Mouse (Mus musculus) midbrain, embryonic 12.5 days (tissue): ENCODE measurements at regions not wholly inside any gene's neighbourhood (a gene's known extent, or its start where the extent isn't known, plus 50 kb on each side); places are given as distances from the start of the nearest gene placed in this dataset.
A peak's percentile ranks its signal among the peaks of the same experiment; 100 is the strongest.

Source experiments
- ATAC-seq: fragments of 200-750 bp; cut with Nextera tagmentation; 2 replicates; pipeline ENCODE4 v1.8.0; 2017; ENCODE audit warnings: low read depth, moderate TSS enrichment, moderate library complexity; ENCODE audit not compliant: low FRiP score
- H3K27ac ChIP-seq: fragments of 300-500 bp; sonication (generic); replicated peaks from 2 replicates; pipeline ENCODE4 v1.5.1; 2016; ENCODE audit warnings: mild to moderate bottlenecking
- H3K27me3 ChIP-seq: fragments of 300-500 bp; sonication (generic); 2 replicates; pipeline ENCODE4 v1.6.1; 2016; ENCODE audit warnings: mild to moderate bottlenecking
- H3K36me3 ChIP-seq: fragments of 300-500 bp; sonication (generic); 2 replicates; pipeline ENCODE4 v1.6.1; 2016
- H3K4me1 ChIP-seq: fragments of 300-500 bp; sonication (generic); 2 replicates; pipeline ENCODE4 v1.6.1; 2016
- H3K4me2 ChIP-seq: fragments of 300-500 bp; sonication (generic); replicated peaks from 2 replicates; pipeline ENCODE4 v1.6.1; 2016; ENCODE audit warnings: mild to moderate bottlenecking, moderate library complexity
- H3K4me3 ChIP-seq: fragments of 300-500 bp; sonication (generic); 2 replicates; pipeline ENCODE4 v1.5.1; 2016; ENCODE audit warnings: mild to moderate bottlenecking
- H3K9ac ChIP-seq: fragments of 300-500 bp; sonication (generic); replicated peaks from 2 replicates; pipeline ENCODE4 v1.6.1; 2016; ENCODE audit warnings: mild to moderate bottlenecking, moderate library complexity
- H3K9me3 ChIP-seq: fragments of 300-500 bp; sonication (generic); 2 replicates; pipeline ENCODE4 v1.6.1; 2016; ENCODE audit warnings: mild to moderate bottlenecking
- WGBS: fragments of 180-500 bp; shearing (Covaris S2); methylation state at CpG from one replicate; pipeline ENCODE4 v1.1.7; 2016; 5-methylcytosine and 5-hydroxymethylcytosine counted together

DNA sequence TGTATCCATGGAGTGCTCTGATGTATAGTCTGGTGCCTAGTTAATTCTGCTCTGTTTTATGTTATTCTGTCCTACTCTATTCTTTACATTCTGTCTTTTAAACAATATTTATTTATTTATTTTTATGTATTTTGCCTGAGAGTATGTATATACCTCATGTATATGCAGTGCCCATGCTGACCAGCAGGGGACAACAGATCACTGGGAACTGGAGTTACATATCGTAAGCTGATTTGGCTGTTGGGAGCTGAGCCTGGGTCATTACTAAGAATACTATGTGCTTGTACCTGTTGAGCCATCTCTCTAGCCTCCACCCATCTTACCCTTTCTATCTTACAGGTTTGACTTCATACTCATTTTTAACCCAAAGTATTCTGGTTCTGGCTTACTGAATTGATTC is 251.8 kb downstream of the Sec16b start:
- Histone ChIP-seq H3K36me3 (no peaks in the 10 kb centered on the region), H3K4me1 (peaks cover 5% of the 10 kb centered on the region; the same call in 1 of the 2 replicates), H3K9me3 (no peaks in the 10 kb centered on the region), H3K4me3 (no peak overlapping the region), H3K27me3 (no peaks in the 10 kb centered on the region), H3K27ac (no peak overlapping the region), H3K4me2 (no peak overlapping the region), H3K9ac (no peak overlapping the region)
- 100% methylated on average over 1 of the region's 1 CpGs for whole genome bisulfite sequencing
- ATAC-seq, result no peak

DNA sequence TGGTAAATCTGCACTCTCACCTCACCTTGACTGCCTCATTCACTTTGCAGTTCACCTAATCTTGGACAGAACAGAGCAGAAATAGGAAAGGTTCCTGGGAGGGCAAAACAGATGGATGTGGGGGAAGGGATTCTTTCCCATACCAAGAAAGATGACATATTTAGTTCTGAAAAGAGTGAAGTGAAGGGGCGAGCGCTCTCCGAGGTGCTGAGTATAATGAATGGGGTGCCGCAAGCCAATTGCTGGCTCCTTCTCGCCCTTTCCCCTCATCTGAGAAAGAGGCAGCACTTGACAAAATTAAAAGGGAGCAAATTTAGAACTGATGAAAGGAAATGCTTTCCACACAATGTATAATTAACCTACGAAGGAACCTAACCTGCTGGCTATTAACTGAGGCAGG is 261.7 kb downstream of the Sec16b start:
- ATAC-seq, result no peak

DNA sequence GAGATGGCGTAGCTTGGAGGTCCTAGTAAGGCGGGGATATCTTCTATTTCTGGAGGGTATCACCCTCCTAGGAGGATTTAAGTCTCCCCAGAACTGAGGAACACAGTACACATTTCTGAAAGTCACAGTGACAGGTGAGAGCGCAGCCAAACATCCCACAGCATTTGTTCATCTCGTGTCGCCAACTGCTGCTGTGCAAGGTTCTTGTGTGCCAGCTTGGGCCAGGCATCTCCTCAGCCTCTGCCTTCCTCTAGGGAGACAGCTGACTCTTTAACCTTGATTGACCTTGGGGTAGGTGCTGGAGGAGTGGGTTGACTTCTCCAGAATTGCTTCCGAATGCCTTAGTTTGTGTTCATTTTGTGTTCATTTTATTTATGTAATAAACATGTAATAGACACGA is 291.2 kb downstream of the Sec16b start:
- Histone ChIP-seq H3K27me3 (no peaks in the 10 kb centered on the region), H3K9me3 (no peaks in the 10 kb centered on the region), H3K36me3 (no peaks in the 10 kb centered on the region), H3K4me3 (no peak overlapping the region), H3K4me2 (no peak overlapping the region), H3K9ac (no peak overlapping the region), H3K4me1 (peaks cover 3% of the 10 kb centered on the region; the same call in 1 of the 2 replicates), H3K27ac (no peak overlapping the region)
- no peak for ATAC-seq
- WGBS, result 94% methylated on average over 7 of the region's 7 CpGs

More for the DNA sequence above, 261.7 kb downstream of the Sec16b start:
- Histone ChIP-seq H3K4me2 (no peak overlapping the region), H3K27ac (no peak overlapping the region), H3K36me3 (no peaks in the 10 kb centered on the region), H3K9ac (no peak overlapping the region), H3K27me3 (no peaks in the 10 kb centered on the region), H3K9me3 (no peaks in the 10 kb centered on the region), H3K4me1 (no peaks in the 10 kb centered on the region), H3K4me3 (no peak overlapping the region)
- 47% methylated on average over 6 of the region's 6 CpGs for WGBS

DNA sequence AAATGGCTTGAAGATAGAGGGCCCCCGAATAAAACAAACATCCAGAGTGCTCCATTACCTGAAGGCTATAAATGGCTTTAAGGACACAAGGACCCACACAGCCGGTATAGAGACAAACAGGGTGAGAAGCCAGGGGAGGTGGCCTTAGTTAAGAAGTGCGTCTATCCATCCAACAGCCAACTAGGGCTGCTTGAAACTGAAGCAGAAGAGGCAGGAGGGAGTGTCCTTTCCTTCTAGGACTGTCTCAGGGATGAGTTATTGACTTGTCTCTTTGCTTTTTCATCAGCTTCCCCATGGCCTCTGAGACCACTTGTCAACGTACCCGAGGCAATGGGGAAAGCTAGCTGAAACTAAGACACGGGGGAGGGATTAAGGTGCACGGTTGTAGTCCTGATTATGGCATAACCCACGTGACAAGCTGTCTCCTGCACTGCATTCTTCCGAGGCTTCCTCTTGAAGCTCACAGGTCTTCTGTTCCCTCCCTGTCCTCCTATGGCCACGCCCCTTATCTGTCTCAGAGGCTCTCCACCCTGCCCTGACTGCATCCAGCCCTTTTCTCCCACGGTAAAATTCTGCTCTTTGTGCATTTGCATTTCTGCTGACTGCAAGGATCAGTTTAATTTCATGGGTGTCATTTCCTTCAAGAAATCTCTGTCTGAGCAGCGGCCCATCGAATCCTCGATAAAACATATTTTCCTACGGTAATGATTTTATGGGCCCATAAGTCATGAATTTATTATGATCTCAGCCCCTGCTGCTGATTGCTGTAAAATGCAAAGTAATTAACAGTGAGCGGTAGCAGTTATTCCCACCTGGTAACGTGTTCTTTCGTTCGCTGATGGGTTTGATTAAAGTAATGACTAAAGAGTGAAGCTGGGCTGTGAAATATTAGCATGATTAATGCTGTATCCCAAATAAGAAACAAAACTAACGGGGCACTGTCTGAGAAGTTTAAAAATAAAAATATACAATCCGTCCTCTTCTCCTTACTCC is 292.3 kb downstream of the Sec16b start:
- Histone ChIP-seq H3K4me1 (peaks cover 3% of the 10 kb centered on the region; the same call in 1 of the 2 replicates), H3K27me3 (no peaks in the 10 kb centered on the region), H3K4me3 (no peak overlapping the region), H3K9ac (no peak overlapping the region), H3K27ac (no peak overlapping the region), H3K36me3 (no peaks in the 10 kb centered on the region), H3K9me3 (no peaks in the 10 kb centered on the region), H3K4me2 (peak overlapping the region; percentile 26)
- peak; percentile 92 for ATAC-seq
- 58% methylated on average over 21 of the region's 21 CpGs for WGBS

DNA sequence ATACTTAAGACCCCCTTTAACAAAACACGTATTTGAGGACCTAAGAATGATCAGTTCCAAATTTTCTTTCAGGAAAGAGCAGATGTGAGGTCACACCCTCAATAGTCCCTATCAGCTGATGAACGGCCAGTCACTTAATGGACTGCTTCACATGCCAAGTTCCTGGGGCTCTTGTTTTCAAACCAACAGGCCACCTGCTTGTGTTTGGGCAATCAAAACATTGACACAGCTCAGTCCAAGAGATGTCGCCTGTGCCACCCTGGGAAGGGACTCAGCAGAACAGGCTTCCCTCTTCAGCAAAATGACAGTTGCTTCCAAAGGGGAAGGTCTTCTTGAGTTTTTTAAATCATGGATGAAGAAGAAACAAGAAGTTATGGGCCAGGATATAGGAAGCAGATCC is 294.6 kb downstream of the Sec16b start:
- Histone ChIP-seq H3K27me3 (no peaks in the 10 kb centered on the region), H3K9me3 (no peaks in the 10 kb centered on the region), H3K4me2 (no peak overlapping the region), H3K27ac (no peak overlapping the region), H3K36me3 (no peaks in the 10 kb centered on the region), H3K4me3 (no peak overlapping the region), H3K9ac (no peak overlapping the region), H3K4me1 (peaks cover 3% of the 10 kb centered on the region)
- no peak for ATAC-seq
- WGBS, result 83% methylated on average over 3 of the region's 3 CpGs

DNA sequence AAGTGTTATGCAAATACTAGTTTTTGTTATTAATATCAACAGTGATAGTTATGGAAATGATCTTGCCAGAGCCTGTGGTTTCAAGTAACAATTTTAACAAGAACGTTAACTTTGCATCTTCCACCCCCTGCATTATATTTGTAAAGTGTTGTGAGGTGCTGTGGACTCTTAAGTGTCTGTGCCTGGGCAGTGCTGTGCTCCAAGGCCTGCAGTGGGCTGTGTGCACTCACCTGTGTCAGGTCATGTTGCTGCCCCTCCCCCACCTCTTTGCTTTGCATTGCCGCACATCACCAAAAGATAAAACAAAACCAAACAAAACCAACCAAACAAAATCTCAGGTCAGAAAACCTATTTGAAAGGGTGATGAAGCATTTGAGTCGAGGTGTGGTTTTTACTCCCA is 297.7 kb downstream of the Sec16b start:
- WGBS, result 81% methylated on average over 3 of the region's 3 CpGs
- Histone ChIP-seq H3K4me1 (no peaks in the 10 kb centered on the region; the same call in 1 of the 2 replicates), H3K9ac (no peak overlapping the region), H3K27ac (no peak overlapping the region), H3K27me3 (no peaks in the 10 kb centered on the region), H3K36me3 (no peaks in the 10 kb centered on the region), H3K4me2 (no peak overlapping the region), H3K4me3 (no peak overlapping the region), H3K9me3 (no peaks in the 10 kb centered on the region)
- ATAC-seq, result no peak

DNA sequence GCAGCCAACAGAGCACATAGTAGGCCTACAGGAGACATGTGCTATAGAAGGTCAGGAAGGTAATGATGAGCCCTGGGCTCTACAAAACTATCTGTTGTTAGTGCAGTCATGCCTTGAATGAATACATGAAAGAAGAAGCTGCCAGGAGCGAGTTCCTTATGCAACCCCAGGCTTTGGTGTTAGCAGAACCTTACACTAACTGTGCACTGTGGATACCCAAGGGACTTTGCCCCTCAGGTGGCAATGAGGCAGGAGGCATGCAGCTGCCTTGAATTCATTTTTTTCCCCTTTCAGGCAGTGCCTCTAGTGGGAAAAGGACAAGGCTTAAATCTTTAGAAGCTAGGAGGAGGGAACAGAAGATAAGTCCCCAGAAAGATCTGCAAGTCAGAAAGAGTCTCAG is 299.8 kb downstream of the Sec16b start:
- H3K4me1 ChIP-seq, result no peaks in the 10 kb centered on the region; the same call in 1 of the 2 replicates
- no peaks in the 10 kb centered on the region for H3K36me3 ChIP-seq

DNA sequence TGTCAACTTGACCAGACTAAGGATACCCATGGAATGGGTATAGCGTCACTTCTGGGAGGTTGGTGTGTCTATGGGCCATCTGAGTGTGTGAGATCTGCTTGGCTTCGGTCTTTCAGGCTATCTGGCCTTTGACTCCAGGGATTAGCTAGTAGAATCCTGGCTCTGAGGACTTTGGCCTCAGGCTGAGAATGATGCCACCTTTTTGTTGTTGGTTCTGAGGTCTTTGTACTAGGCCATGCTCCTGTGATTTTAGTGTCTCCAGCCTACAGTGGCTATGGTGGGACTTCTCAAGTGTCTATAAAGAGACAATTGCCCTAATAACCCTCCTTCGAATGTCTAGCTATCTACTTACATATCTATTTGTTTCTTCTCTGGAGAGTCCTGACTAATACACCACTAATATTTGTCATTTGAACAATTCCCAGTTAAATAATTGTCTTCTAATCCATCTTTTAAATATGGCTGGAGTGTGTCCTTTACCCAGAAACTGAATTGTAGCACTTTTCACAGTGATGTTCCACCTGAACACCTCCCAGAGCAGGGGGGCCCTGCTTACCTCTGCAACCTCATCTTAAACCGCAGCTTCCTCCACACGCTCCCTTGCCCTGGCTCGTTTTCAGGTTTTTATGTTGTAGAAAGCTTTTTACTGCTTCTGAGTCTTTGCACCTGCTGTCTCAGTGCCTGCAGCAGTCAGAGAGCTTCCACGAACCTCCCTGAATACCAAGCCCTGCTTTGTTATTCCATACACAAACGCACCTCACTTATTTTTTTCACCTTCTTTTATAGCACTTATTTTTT is 303.3 kb downstream of the Sec16b start:
- no peak overlapping the region for H3K27ac ChIP-seq
- H3K9ac ChIP-seq, result no peak overlapping the region
- H3K9me3 ChIP-seq, result no peaks in the 10 kb centered on the region
- ATAC-seq, result no peak
- H3K4me1 ChIP-seq, result no peaks in the 10 kb centered on the region
- WGBS, result 83% methylated on average over 8 of the region's 8 CpGs
- no peak overlapping the region for H3K4me2 ChIP-seq
- no peaks in the 10 kb centered on the region for H3K27me3 ChIP-seq
- H3K4me3 ChIP-seq, result no peak overlapping the region
- H3K36me3 ChIP-seq, result no peaks in the 10 kb centered on the region

More for the DNA sequence above, 299.8 kb downstream of the Sec16b start:
- Histone ChIP-seq H3K4me2 (no peak overlapping the region), H3K9ac (no peak overlapping the region), H3K27me3 (no peaks in the 10 kb centered on the region), H3K27ac (no peak overlapping the region), H3K4me3 (no peak overlapping the region), H3K9me3 (no peaks in the 10 kb centered on the region)
- WGBS, result 93% methylated on average over 1 of the region's 1 CpGs
- no peak for ATAC-seq

DNA sequence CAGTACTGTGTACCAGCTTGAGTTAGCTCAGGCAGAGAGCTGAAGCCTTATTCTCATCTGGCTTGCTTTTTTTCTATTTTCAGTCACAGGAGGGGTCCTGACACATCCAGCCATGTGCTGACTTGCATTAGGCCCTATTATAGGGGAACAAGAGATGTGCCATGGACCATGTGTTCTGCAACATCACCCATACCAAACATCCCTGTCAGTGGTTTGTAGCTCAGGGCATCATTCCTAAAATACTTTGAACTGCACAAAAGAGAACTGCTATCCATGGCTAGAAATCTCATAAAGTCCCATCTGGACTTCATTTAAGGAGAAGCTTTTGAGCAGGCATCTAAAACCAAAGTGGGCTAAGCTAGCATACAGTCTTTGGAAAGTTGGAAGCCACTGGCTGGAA is 304.1 kb downstream of the Sec16b start:
- Histone ChIP-seq H3K4me1 (no peaks in the 10 kb centered on the region), H3K27ac (no peak overlapping the region), H3K4me3 (no peak overlapping the region), H3K4me2 (no peak overlapping the region), H3K9me3 (no peaks in the 10 kb centered on the region), H3K9ac (no peak overlapping the region), H3K36me3 (no peaks in the 10 kb centered on the region), H3K27me3 (no peaks in the 10 kb centered on the region)
- no peak for ATAC-seq

DNA sequence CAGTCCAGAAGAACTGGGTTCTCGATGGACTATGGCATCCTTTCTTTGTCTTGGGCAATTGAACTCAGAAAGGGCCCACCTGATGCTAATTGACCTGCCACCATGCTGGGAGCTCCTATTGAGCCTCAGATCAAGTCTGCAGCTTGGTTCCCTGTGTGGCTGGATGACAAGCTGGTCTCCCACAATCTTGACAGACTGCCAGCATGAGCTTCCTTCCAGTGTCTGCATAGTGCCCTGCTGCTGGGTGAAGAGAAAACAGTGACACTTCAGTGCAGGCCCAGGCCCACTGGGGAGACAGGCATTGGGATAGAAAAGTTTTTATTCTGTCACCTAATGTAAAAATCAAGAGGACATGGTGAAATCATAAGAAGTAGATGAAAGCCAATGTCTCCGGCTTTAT is 321.4 kb downstream of the Sec16b start:
- H3K4me3 ChIP-seq, result no peak overlapping the region
- no peak overlapping the region for H3K4me2 ChIP-seq
- H3K9me3 ChIP-seq, result no peaks in the 10 kb centered on the region
- H3K4me1 ChIP-seq, result no peaks in the 10 kb centered on the region
- 66% methylated on average over 2 of the region's 2 CpGs for WGBS
- H3K27me3 ChIP-seq, result no peaks in the 10 kb centered on the region
- no peak for ATAC-seq
- no peaks in the 10 kb centered on the region for H3K36me3 ChIP-seq
- H3K9ac ChIP-seq, result no peak overlapping the region
- no peak overlapping the region for H3K27ac ChIP-seq

DNA sequence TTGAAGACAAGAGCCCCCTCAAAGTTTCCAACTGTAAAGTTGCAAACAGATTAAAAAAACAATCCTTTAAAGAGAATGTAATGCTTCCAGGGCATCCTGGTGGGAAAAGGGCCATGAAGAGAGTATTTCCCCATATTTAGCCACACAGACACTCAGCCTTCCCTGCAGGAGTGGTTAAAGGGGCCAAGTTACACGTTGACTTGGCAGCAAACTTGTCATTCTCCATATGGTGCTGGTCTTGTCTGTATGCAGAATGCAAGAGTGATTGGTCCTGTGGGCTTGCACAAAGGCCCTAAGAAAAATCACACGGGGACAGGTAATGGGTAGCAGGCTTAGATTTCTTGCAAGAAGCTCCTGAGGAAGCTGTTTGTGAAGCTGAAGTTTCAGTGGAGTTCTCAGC is 325.0 kb downstream of the Sec16b start:
- Histone ChIP-seq H3K27ac (no peak overlapping the region), H3K4me3 (no peak overlapping the region), H3K36me3 (no peaks in the 10 kb centered on the region), H3K9ac (no peak overlapping the region), H3K4me2 (no peak overlapping the region), H3K4me1 (no peaks in the 10 kb centered on the region), H3K9me3 (0 out of 2 replicates have a peak, but pooled peaks cover 3% of the 10 kb centered on the region), H3K27me3 (no peaks in the 10 kb centered on the region)
- WGBS, result 60% methylated on average over 2 of the region's 2 CpGs
- no peak for ATAC-seq

DNA sequence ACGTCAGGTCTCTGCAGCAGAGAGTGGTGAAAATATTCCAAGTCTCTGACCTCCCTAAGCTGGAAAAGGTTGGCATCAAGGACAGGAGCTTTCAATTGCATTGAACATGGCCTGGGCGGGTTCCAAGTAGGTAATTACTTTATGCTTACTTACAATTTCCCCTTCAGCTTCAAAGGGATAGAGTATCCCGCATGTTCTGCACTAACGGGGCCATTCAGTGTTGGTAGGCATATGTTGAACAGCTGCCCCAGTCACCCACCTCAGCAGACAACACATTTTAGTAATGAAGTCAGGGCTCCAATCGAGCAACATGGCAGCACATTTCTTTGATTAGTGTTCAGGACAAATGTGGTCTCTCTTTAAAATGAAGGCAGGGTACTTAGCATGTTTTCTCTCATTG is 366.2 kb downstream of the Sec16b start:
- Histone ChIP-seq H3K27me3 (no peaks in the 10 kb centered on the region), H3K36me3 (no peaks in the 10 kb centered on the region), H3K27ac (no peak overlapping the region), H3K4me2 (no peak overlapping the region), H3K4me3 (no peak overlapping the region), H3K4me1 (no peaks in the 10 kb centered on the region; the same call in 1 of the 2 replicates), H3K9ac (no peak overlapping the region), H3K9me3 (no peaks in the 10 kb centered on the region)
- 69% methylated on average over 5 of the region's 5 CpGs for WGBS
- no peak for ATAC-seq
